Mouse (Mus musculus) MEL (cell line): Measurements from ENCODE around the gene Olfr221. TPM values are rescaled to one million over a fixed set of nuclear protein-coding genes. Genes with fewer than 3 reads are reported as not detected.

Experiments used
- DNase-seq: peaks from one replicate; pipeline ENCODE4 v3.0.0; 2011; ENCODE audit warnings: low read depth, low spot score
- H3K27ac ChIP-seq: 2 replicates; pipeline ENCODE4 v1.5.1; 2012; ENCODE audit warnings: low read depth, mild to moderate bottlenecking, control low read depth, low read length, moderate library complexity; ENCODE audit not compliant: control insufficient read depth
- H3K27me3 ChIP-seq, 2 experiments: fragments of 150-350 bp in 1 of 2; sonication (generic) in 1 of 2; 2 replicates each; pipeline ENCODE4 v1.6.1; 2012; ENCODE audit warnings: low read length in 2 of 2, mild to moderate bottlenecking in 2 of 2, improper control_type of control experiment in 1 of 2, moderate library complexity in 1 of 2; ENCODE audit not compliant: insufficient read depth in 2 of 2, control insufficient read depth in 1 of 2
- H3K36me3 ChIP-seq, 2 experiments: 2 replicates each; pipeline ENCODE4 v1.6.1; 2012 to 2014; ENCODE audit warnings: low read length in 2 of 2, improper control_type of control experiment in 1 of 2, inconsistent platforms in 1 of 2, mild to moderate bottlenecking in 1 of 2; ENCODE audit not compliant: insufficient read depth in 2 of 2, control insufficient read depth in 1 of 2
- H3K4me1 ChIP-seq, 2 experiments: fragments of 150-350 bp in 1 of 2; sonication (generic) in 1 of 2; 2 replicates each; pipeline ENCODE4 v1.6.1; 2012; ENCODE audit warnings: low read length in 2 of 2, improper control_type of control experiment in 1 of 2, mild to moderate bottlenecking in 1 of 2; ENCODE audit not compliant: insufficient read depth in 2 of 2, control insufficient read depth in 1 of 2
- H3K4me3 ChIP-seq, 2 experiments: fragments of 150-350 bp in 1 of 2; sonication (generic) in 1 of 2; 2 replicates each; pipeline ENCODE4 v1.5.1; 2012; ENCODE audit warnings: low read depth in 2 of 2, low read length in 2 of 2, mild to moderate bottlenecking in 2 of 2, moderate library complexity in 2 of 2, control low read depth in 1 of 2, improper control_type of control experiment in 1 of 2; ENCODE audit not compliant: control insufficient read depth in 1 of 2, insufficient read depth in 1 of 2
- H3K79me2 ChIP-seq: 2 replicates; pipeline ENCODE4 v1.6.1; 2012; ENCODE audit warnings: mild to moderate bottlenecking, low read length, moderate library complexity; ENCODE audit not compliant: control insufficient read depth, poor library complexity, insufficient read depth
- H3K9ac ChIP-seq: 2 replicates; pipeline ENCODE4 v1.6.1; 2012; ENCODE audit warnings: low read depth, mild to moderate bottlenecking, control low read depth, low read length, moderate library complexity; ENCODE audit not compliant: control insufficient read depth, poor library complexity, severe bottlenecking
- H3K9me3 ChIP-seq: fragments of 150-350 bp; sonication (generic); replicated peaks from 2 replicates; pipeline ENCODE4 v1.6.1; 2012; ENCODE audit warnings: mild to moderate bottlenecking, low read length, improper control_type of control experiment, moderate library complexity; ENCODE audit not compliant: insufficient read depth
- BHLHE40 ChIP-seq: IDR thresholded peaks from 2 replicates; pipeline ENCODE4 v1.6.1; 2012; ENCODE audit warnings: low read depth, mild to moderate bottlenecking, inconsistent platforms, low read length, improper control_type of control experiment, borderline replicate concordance
- CHD1 ChIP-seq: IDR thresholded peaks from 2 replicates; pipeline ENCODE4 v1.6.1; 2012; ENCODE audit warnings: low read depth, mild to moderate bottlenecking, inconsistent platforms, low read length, improper control_type of control experiment
- EP300 ChIP-seq, 2 experiments: IDR thresholded peaks; 2 replicates each; pipeline ENCODE4 v1.6.1; 2011; ENCODE audit warnings: improper control_type of control experiment in 2 of 2, low read length in 2 of 2, low read depth in 1 of 2, mild to moderate bottlenecking in 1 of 2
- ETS1 ChIP-seq: IDR thresholded peaks from 2 replicates; pipeline ENCODE4 v1.6.1; 2012; ENCODE audit warnings: low read depth, mild to moderate bottlenecking, inconsistent platforms, low read length, improper control_type of control experiment, moderate library complexity
- GABPA ChIP-seq: IDR thresholded peaks from 2 replicates; pipeline ENCODE4 v1.6.1; 2012; ENCODE audit warnings: low read depth, mild to moderate bottlenecking, inconsistent platforms, low read length, improper control_type of control experiment, moderate library complexity
- GATA1 ChIP-seq: IDR thresholded peaks from 2 replicates; pipeline ENCODE4 v1.6.1; 2011; ENCODE audit warnings: low read depth, low read length, improper control_type of control experiment
- HCFC1 ChIP-seq: IDR thresholded peaks from 2 replicates; pipeline ENCODE4 v1.6.1; 2012; ENCODE audit warnings: low read depth, mild to moderate bottlenecking, inconsistent platforms, low read length, improper control_type of control experiment, moderate library complexity
- KAT2A ChIP-seq: conservative IDR thresholded peaks from 2 replicates; pipeline ENCODE4 v1.6.1; 2012; ENCODE audit warnings: low read depth, low read length, improper control_type of control experiment, inconsistent platforms
- MEF2A ChIP-seq: IDR thresholded peaks from 2 replicates; pipeline ENCODE4 v1.6.1; 2014; ENCODE audit warnings: low read depth, mild to moderate bottlenecking, inconsistent platforms, low read length, improper control_type of control experiment; ENCODE audit not compliant: poor library complexity, insufficient replicate concordance, severe bottlenecking; ENCODE audit errors: extremely low read depth
- NRF1 ChIP-seq: IDR thresholded peaks from 2 replicates; pipeline ENCODE4 v1.6.1; 2014; ENCODE audit warnings: low read depth, mild to moderate bottlenecking, inconsistent platforms, low read length, improper control_type of control experiment, moderate library complexity; ENCODE audit not compliant: poor library complexity, insufficient read depth, severe bottlenecking
- POLR2A ChIP-seq, 2 experiments: IDR thresholded peaks; 2 replicates each; pipeline ENCODE4 v1.6.1; 2011 to 2012; ENCODE audit warnings: low read length in 2 of 2, mild to moderate bottlenecking in 2 of 2, control low read depth in 1 of 2, improper control_type of control experiment in 1 of 2, low read depth in 1 of 2, moderate library complexity in 1 of 2; ENCODE audit not compliant: control insufficient read depth in 1 of 2, insufficient read depth in 1 of 2, poor library complexity in 1 of 2
- POLR2AphosphoS2 ChIP-seq: IDR thresholded peaks from 2 replicates; pipeline ENCODE4 v1.6.1; 2011; ENCODE audit warnings: low read length, improper control_type of control experiment
- POLR2AphosphoS5 ChIP-seq: IDR thresholded peaks from 2 replicates; pipeline ENCODE4 v1.6.1; 2012; ENCODE audit warnings: low read depth, borderline replicate concordance, mild to moderate bottlenecking, inconsistent platforms, low read length, moderate library complexity, mixed read lengths
- RAD21 ChIP-seq: IDR thresholded peaks from 2 replicates; pipeline ENCODE4 v1.6.1; 2011; ENCODE audit warnings: mild to moderate bottlenecking, low read depth, low read length, improper control_type of control experiment
- RCOR1 ChIP-seq: IDR thresholded peaks from 2 replicates; pipeline ENCODE4 v1.6.1; 2012; ENCODE audit warnings: low read depth, mild to moderate bottlenecking, inconsistent platforms, low read length, improper control_type of control experiment
- SIN3A ChIP-seq: IDR thresholded peaks from 2 replicates; pipeline ENCODE4 v1.6.1; 2012; ENCODE audit warnings: low read length, improper control_type of control experiment, inconsistent platforms
- SMC3 ChIP-seq: IDR thresholded peaks from 2 replicates; pipeline ENCODE4 v1.6.1; 2011; ENCODE audit warnings: low read depth, low read length, improper control_type of control experiment
- TAL1 ChIP-seq: IDR thresholded peaks from 2 replicates; pipeline ENCODE4 v1.6.1; 2012; ENCODE audit warnings: mild to moderate bottlenecking, inconsistent platforms, low read length, moderate library complexity, mixed read lengths
- TCF12 ChIP-seq: IDR thresholded peaks from 2 replicates; pipeline ENCODE4 v1.6.1; 2014; ENCODE audit warnings: low read depth, mild to moderate bottlenecking, inconsistent platforms, low read length, improper control_type of control experiment, moderate library complexity
- UBTF ChIP-seq: IDR thresholded peaks from 2 replicates; pipeline ENCODE4 v1.6.1; 2012; ENCODE audit warnings: low read depth, mild to moderate bottlenecking, inconsistent platforms, low read length, improper control_type of control experiment, moderate library complexity, borderline replicate concordance; ENCODE audit not compliant: insufficient read depth
- USF1 ChIP-seq: IDR thresholded peaks from 2 replicates; pipeline ENCODE4 v1.6.1; 2014; ENCODE audit warnings: low read depth, mild to moderate bottlenecking, inconsistent platforms, low read length, improper control_type of control experiment, moderate library complexity
- USF2 ChIP-seq, 2 experiments: IDR thresholded peaks; 2 replicates each; pipeline ENCODE4 v1.6.1; 2011 to 2012; ENCODE audit warnings: improper control_type of control experiment in 2 of 2, low read length in 2 of 2, borderline replicate concordance in 1 of 2, inconsistent platforms in 1 of 2, low read depth in 1 of 2, mild to moderate bottlenecking in 1 of 2; ENCODE audit not compliant: insufficient read depth in 1 of 2
- ZC3H11A ChIP-seq: IDR thresholded peaks from 2 replicates; pipeline ENCODE4 v1.6.1; 2012; ENCODE audit warnings: low read depth, mild to moderate bottlenecking, inconsistent platforms, low read length, improper control_type of control experiment
- ZKSCAN1 ChIP-seq: IDR thresholded peaks from 2 replicates; pipeline ENCODE4 v1.6.1; 2012; ENCODE audit warnings: low read depth, mild to moderate bottlenecking, inconsistent platforms, low read length, improper control_type of control experiment, moderate library complexity
- ZMIZ1 ChIP-seq: IDR thresholded peaks from 2 replicates; pipeline ENCODE4 v1.6.1; 2012; ENCODE audit warnings: low read depth, mild to moderate bottlenecking, inconsistent platforms, low read length, improper control_type of control experiment, moderate library complexity
- ZNF384 ChIP-seq: IDR thresholded peaks from 2 replicates; pipeline ENCODE4 v1.6.1; 2012; ENCODE audit warnings: low read depth, mild to moderate bottlenecking, inconsistent platforms, low read length, improper control_type of control experiment
- polyA plus RNA-seq, 2 experiments: library from polyadenylated mRNA; stranded (reverse) in 1 of 2; unstranded in 1 of 2; fragments of >175 nt in 1 of 2; fragments of >200 nt in 1 of 2; gene quantifications; 2 replicates each; pipeline versions ENCODE4 v1.2.1 to v1.2.4; 2012; ENCODE audit warnings: low replicate concordance in 2 of 2, low read depth in 1 of 2; ENCODE audit not compliant: insufficient read length in 2 of 2, insufficient read depth in 1 of 2, missing spikeins in 1 of 2
- total RNA-seq: library from RNA; depleted of rRNA; stranded (reverse); fragments of 300-350 nt; gene quantifications from 2 replicates; pipeline ENCODE4 v1.2.3, GENCODE M21; 2012

Gene Olfr221
- total and polyA plus RNA-seq, 3 experiments, result not detected

GRCm38 (mm10) chr14:51988731-51989130, 53.5 kb downstream of the Olfr221 start:
- DNase-seq, result peak; percentile 2
- H3K36me3 ChIP-seq, result peaks cover 0 to 18% of the 10 kb centered on the region in 2 experiments; a peak in 2 of 4 replicates
- TF ChIP-seq ZKSCAN1, result no peak
- no peak for TF ChIP-seq CHD1
- TF ChIP-seq POLR2AphosphoS5, result no peak
- no peak for TF ChIP-seq ZNF384
- no peak for TF ChIP-seq KAT2A
- TF ChIP-seq GABPA, result no peak
- no peak for TF ChIP-seq MEF2A
- no peak for TF ChIP-seq TCF12
- no peak for TF ChIP-seq RCOR1
- no peak for TF ChIP-seq ZC3H11A
- TF ChIP-seq NRF1, result no peak
- no peak for TF ChIP-seq TAL1
- no peak for TF ChIP-seq UBTF
- no peak for TF ChIP-seq RAD21
- no peak for TF ChIP-seq USF2 (IDR thresholded peaks at IDR 0.05; ENCODE audit: borderline replicate concordance in 1 of 2, insufficient read depth in 1 of 2, low read depth in 1 of 2, low read length in 2 of 2)
- TF ChIP-seq POLR2AphosphoS2, result no peak
- TF ChIP-seq POLR2A (IDR thresholded peaks at IDR 0.05; ENCODE audit: control insufficient read depth in 1 of 2, insufficient read depth in 1 of 2, low read depth in 1 of 2, low read length in 2 of 2, poor library complexity in 1 of 2), result no peak
- TF ChIP-seq ETS1, result no peak
- TF ChIP-seq, all 39 proteins: peak for 0
- Histone ChIP-seq H3K4me1 (peaks cover 2 to 11% of the 10 kb centered on the region in 2 experiments; a peak in 3 of 4 replicates), H3K79me2 (no peaks in the 10 kb centered on the region; the same call in 1 of the 2 replicates), H3K9ac (no peak overlapping the region), H3K9me3 (no peaks in the 10 kb centered on the region), H3K4me3 (no peak overlapping the region), H3K27ac (no peak overlapping the region), H3K27me3 (no peaks in the 10 kb centered on the region)

- Histone ChIP-seq H3K4me1 (peaks cover 2 to 11% of the 10 kb centered on the region in 2 experiments; a peak in 3 of 4 replicates), H3K4me3 (no peak overlapping the region), H3K27ac (peak overlapping the region; percentile 88), H3K36me3 (peaks cover 0 to 18% of the 10 kb centered on the region in 2 experiments; a peak in 2 of 4 replicates), H3K9me3 (no peaks in the 10 kb centered on the region), H3K79me2 (no peaks in the 10 kb centered on the region; the same call in 1 of the 2 replicates)
- peak; percentile 81 for DNase-seq
- TF ChIP-seq UBTF, result no peak
- no peak for TF ChIP-seq RAD21
- no peak for TF ChIP-seq SMC3
- TF ChIP-seq ZMIZ1, result no peak
- no peak for TF ChIP-seq POLR2A (IDR thresholded peaks at IDR 0.05; ENCODE audit: control insufficient read depth in 1 of 2, insufficient read depth in 1 of 2, low read depth in 1 of 2, low read length in 2 of 2, poor library complexity in 1 of 2)
- TF ChIP-seq ZKSCAN1, result no peak
- TF ChIP-seq CHD1, result no peak
- TF ChIP-seq SIN3A, result peak; percentile 67
- TF ChIP-seq TCF12, result 0 out of 2 replicates have a peak, but pooled peaks have one; percentile 23
- 0 out of 2 replicates have a peak, but pooled peaks have one; percentile 26 for TF ChIP-seq HCFC1
- no peak for TF ChIP-seq BHLHE40
- TF ChIP-seq ZNF384, result no peak
- peak; percentile 62 for TF ChIP-seq GATA1
- peak; percentile 20; the same call in 1 of the 2 replicates for TF ChIP-seq TAL1
- no peak for TF ChIP-seq POLR2AphosphoS2
- TF ChIP-seq ETS1, result peak; percentile 72
- no peak for TF ChIP-seq USF1
- TF ChIP-seq GABPA, result no peak
- peak; percentile 38 to 63; a peak in 1 of 4 replicates for TF ChIP-seq EP300 (IDR thresholded peaks at IDR 0.05; ENCODE audit: low read depth in 1 of 2, low read length in 2 of 2)
- TF ChIP-seq MEF2A, result no peak
- TF ChIP-seq KAT2A, result no peak
- TF ChIP-seq NRF1, result no peak
- TF ChIP-seq, all 39 proteins: peak for 7
- H3K27me3 ChIP-seq, result no peaks in the 10 kb centered on the region
- H3K9ac ChIP-seq, result no peak overlapping the region; the same call in 1 of the 2 replicates
Observed at GRCm38 (mm10) chr14:51987177-51987576, 55.1 kb downstream of the Olfr221 start.
